Mouse (Mus musculus) ovary, postnatal 14 days (tissue): ENCODE results near the gene Ece1.

Experiments used
- DNase-seq: peaks from one replicate; pipeline ENCODE4 v3.0.0; 2022; ENCODE audit warnings: low spot score

The Ece1 gene

GRCm38 (mm10) chr4:137855741-137856341 is 6.2 kb upstream of the Ece1 start:
- no peak for DNase-seq

GRCm38 (mm10) chr4:137857116-137857515 is 4.9 kb upstream of the Ece1 start:
- no peak for DNase-seq

GRCm38 (mm10) chr4:137858371-137858770 is 3.7 kb upstream of the Ece1 start:
- DNase-seq = no peak

GRCm38 (mm10) chr4:137861461-137862011 is 501 bp upstream of the Ece1 start:
- DNase-seq = no peak

- DNase-seq = no peak
Observed at GRCm38 (mm10) chr4:137862516-137863240, 641 bp downstream of the Ece1 start.

- no peak for DNase-seq
Observed at GRCm38 (mm10) chr4:137864031-137864430, 2.0 kb downstream of the Ece1 start.

GRCm38 (mm10) chr4:137864769-137865168 is 2.7 kb downstream of the Ece1 start:
- DNase-seq = no peak

- DNase-seq = no peak
Observed at GRCm38 (mm10) chr4:137865221-137865641, 3.2 kb downstream of the Ece1 start.

GRCm38 (mm10) chr4:137866206-137866863 is 4.3 kb downstream of the Ece1 start:
- no peak for DNase-seq

GRCm38 (mm10) chr4:137867225-137867624 is 5.2 kb downstream of the Ece1 start:
- DNase-seq = no peak

- peak; percentile 44 for DNase-seq
Observed at GRCm38 (mm10) chr4:137867675-137868257, 5.7 kb downstream of the Ece1 start.

GRCm38 (mm10) chr4:137869667-137870274 is 7.7 kb downstream of the Ece1 start:
- DNase-seq = no peak

- DNase-seq = no peak
Observed at GRCm38 (mm10) chr4:137870979-137871378, 8.9 kb downstream of the Ece1 start.

- no peak for DNase-seq
Observed at GRCm38 (mm10) chr4:137871431-137871830, 9.4 kb downstream of the Ece1 start.

GRCm38 (mm10) chr4:137874337-137874736 is 12.3 kb downstream of the Ece1 start:
- no peak for DNase-seq

- DNase-seq = no peak
Observed at GRCm38 (mm10) chr4:137874826-137875225, 12.8 kb downstream of the Ece1 start.

- no peak for DNase-seq
Observed at GRCm38 (mm10) chr4:137875466-137876092, 13.5 kb downstream of the Ece1 start.

- DNase-seq = no peak
Observed at GRCm38 (mm10) chr4:137876834-137877233, 14.8 kb downstream of the Ece1 start.

- DNase-seq = no peak
Observed at GRCm38 (mm10) chr4:137877432-137877881, 15.4 kb downstream of the Ece1 start.

- no peak for DNase-seq
Observed at GRCm38 (mm10) chr4:137879383-137880156, 17.5 kb downstream of the Ece1 start.

- no peak for DNase-seq
Observed at GRCm38 (mm10) chr4:137881445-137881844, 19.4 kb downstream of the Ece1 start.
